Mouse (Mus musculus) myocyte (in vitro differentiated cells): Measurements from ENCODE around the gene Adgrg1.

ENCODE experiments used
- CEBPB ChIP-seq: IDR thresholded peaks from 2 replicates; pipeline ENCODE4 v1.6.1; 2011; ENCODE audit warnings: mild to moderate bottlenecking, moderate library complexity; ENCODE audit not compliant: poor library complexity, insufficient read depth, severe bottlenecking
- E2F4 ChIP-seq: IDR thresholded peaks from one replicate; pipeline ENCODE4 v1.6.1; 2011; ENCODE audit warnings: mild to moderate bottlenecking, control low read depth, moderate library complexity; ENCODE audit not compliant: insufficient read depth
- MAX ChIP-seq: IDR thresholded peaks from one replicate; pipeline ENCODE4 v1.6.1; 2011; ENCODE audit warnings: low read depth, mild to moderate bottlenecking, control low read depth
- MYOG ChIP-seq, 3 experiments: IDR thresholded peaks; one replicate each; pipeline ENCODE4 v1.6.1; 2011; ENCODE audit warnings: control low read depth in 2 of 3, low read depth in 2 of 3, mild to moderate bottlenecking in 2 of 3; ENCODE audit not compliant: insufficient read length in 2 of 3, control insufficient read depth in 1 of 3, insufficient read depth in 1 of 3
- POLR2A ChIP-seq: IDR thresholded peaks from one replicate; pipeline ENCODE4 v1.6.1; 2011; ENCODE audit warnings: low read depth, mild to moderate bottlenecking, control low read depth, moderate library complexity; ENCODE audit not compliant: insufficient read length
- REST ChIP-seq: IDR thresholded peaks from one replicate; pipeline ENCODE4 v1.6.1; 2011; ENCODE audit warnings: mild to moderate bottlenecking, control low read depth, moderate library complexity; ENCODE audit not compliant: insufficient read depth, insufficient read length
- SRF ChIP-seq: IDR thresholded peaks from one replicate; pipeline ENCODE4 v1.6.1; 2011; ENCODE audit warnings: low read depth; ENCODE audit not compliant: control insufficient read depth, insufficient read length
- TCF12 ChIP-seq: IDR thresholded peaks from one replicate; pipeline ENCODE4 v1.6.1; 2011; ENCODE audit warnings: mild to moderate bottlenecking, control low read depth; ENCODE audit not compliant: poor library complexity, insufficient read depth, severe bottlenecking
- USF1 ChIP-seq: IDR thresholded peaks from one replicate; pipeline ENCODE4 v1.6.1; 2011; ENCODE audit warnings: low read depth, mild to moderate bottlenecking, control low read depth, moderate library complexity

DNA sequence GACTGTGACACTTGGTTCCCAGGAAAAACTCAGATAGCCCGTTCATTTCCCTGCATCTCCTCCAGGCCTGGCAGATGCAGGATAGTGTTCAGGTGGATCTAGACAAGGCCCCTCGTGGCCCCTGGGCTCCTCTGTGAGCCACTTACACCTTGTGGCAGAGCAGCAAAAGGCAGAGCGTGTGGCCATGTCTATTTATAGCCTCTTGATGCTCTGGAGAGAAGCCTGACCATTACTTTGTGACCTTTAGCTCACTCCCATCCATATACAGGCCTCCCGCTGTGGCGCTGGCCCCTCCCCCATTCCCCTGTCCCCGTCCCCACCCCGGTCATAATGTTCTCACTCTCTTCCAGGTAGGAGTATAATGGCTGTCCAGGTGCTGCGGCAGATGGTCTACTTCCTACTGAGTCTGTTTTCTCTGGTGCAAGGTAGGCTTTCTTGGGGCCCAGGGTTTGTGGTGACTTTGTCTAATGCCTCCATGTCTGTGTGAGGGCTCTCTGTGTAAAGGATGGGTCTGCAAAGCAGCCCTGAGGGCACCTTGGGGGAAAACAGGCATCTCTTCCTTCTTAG lies 27.6 kb downstream of the Adgrg1 start:
- TF ChIP-seq POLR2A (no peak), MYOG (IDR thresholded peaks at IDR 0.05; ENCODE audit: control insufficient read depth in 1 of 3, insufficient read depth in 1 of 3, insufficient read length in 2 of 3, low read depth in 2 of 3) (no peak), USF1 (no peak), TCF12 (no peak), MAX (no peak), CEBPB (no peak), SRF (no peak), REST (no peak), E2F4 (no peak)
